Mouse (Mus musculus): Measurements from ENCODE around the gene Fsip1.

GRCm38 (mm10) chr2:118116180-118116579 lies 140.6 kb downstream of the Fsip1 start:
- TF ChIP-seq POLR2A (IDR thresholded peaks at IDR 0.05; ENCODE audit: low read depth, low read length) = peak; percentile 61; the same call in 1 of the 2 replicates
- TF ChIP-seq CTCF (IDR thresholded peaks at IDR 0.05; ENCODE audit: borderline replicate concordance, insufficient read depth, low read length) = no peak
